Mouse (Mus musculus) cortical plate, adult 2 months (tissue): ENCODE data around the gene Anapc4.

Experiments
- CTCF ChIP-seq: fragments of 200-500 bp; IDR thresholded peaks from 2 replicates; pipeline ENCODE4 v1.5.1; 2011; ENCODE audit warnings: mild to moderate bottlenecking, control low read depth, low read length; ENCODE audit not compliant: insufficient read depth; ENCODE audit errors: extremely low read depth
- POLR2A ChIP-seq: fragments of 200-500 bp; IDR thresholded peaks from 2 replicates; pipeline ENCODE4 v1.6.1; 2011; ENCODE audit warnings: mild to moderate bottlenecking, low read length, control low read depth; ENCODE audit not compliant: insufficient read depth; ENCODE audit errors: extremely low read depth

GRCm38 (mm10) chr5:52871986-52872385 is 38.2 kb downstream of the Anapc4 start:
- TF ChIP-seq CTCF (no peak), POLR2A (no peak)
